Mouse (Mus musculus): ENCODE results near the gene Pard3. TPM values are rescaled to one million over a fixed set of nuclear protein-coding genes. Genes with fewer than 3 reads are reported as not detected.

Pard3 gene
- polyA plus RNA-seq, 1 experiment from 2014 or later, result 35.0 TPM

DNA sequence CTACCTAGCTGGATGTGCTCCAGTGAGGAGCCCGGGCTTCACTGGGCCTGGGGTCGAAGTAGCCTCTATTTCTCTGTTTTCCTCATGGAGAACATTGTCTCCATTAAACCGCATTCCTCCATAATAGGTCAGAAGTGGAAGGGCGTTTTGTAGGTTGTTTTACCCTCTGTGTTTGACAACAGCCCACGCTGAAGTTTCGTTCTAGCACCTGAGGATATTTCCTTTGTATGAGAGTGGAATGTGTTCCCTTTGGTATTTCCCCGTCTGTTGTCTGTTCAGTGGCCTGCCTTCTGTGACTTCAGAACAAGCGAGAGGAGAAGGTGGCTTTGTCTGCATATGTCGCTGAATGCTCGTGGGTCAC lies 1.4 kb downstream of the Pard3 start:
- peak overlapping the region; percentile 99 for H3K9ac ChIP-seq
- no peaks in the 10 kb centered on the region for H3K27me3 ChIP-seq
- no peak for ATAC-seq (ENCODE audit: low FRiP score, low read depth)
- WGBS, result 2% methylated on average over 10 of the region's 10 CpGs
- peak overlapping the region; percentile 95 for H3K4me3 ChIP-seq
- H3K36me3 ChIP-seq, result no peaks in the 10 kb centered on the region
- no peaks in the 10 kb centered on the region for H3K9me3 ChIP-seq
- H3K27ac ChIP-seq, result peak overlapping the region; percentile 98
- peaks cover 51% of the 10 kb centered on the region for H3K4me1 ChIP-seq
- H3K4me2 ChIP-seq (replicated peaks), result peak overlapping the region; percentile 74

- H3K4me3 ChIP-seq, result peak overlapping the region; percentile 95
- peak overlapping the region; percentile 99 for H3K9ac ChIP-seq
- WGBS, result 43% methylated on average over 1 of the region's 1 CpGs
- H3K4me1 ChIP-seq, result peaks cover 58% of the 10 kb centered on the region
- no peaks in the 10 kb centered on the region for H3K9me3 ChIP-seq
- no peaks in the 10 kb centered on the region for H3K36me3 ChIP-seq
- ATAC-seq (ENCODE audit: low FRiP score, low read depth), result no peak
- no peak overlapping the region for H3K27ac ChIP-seq
- H3K27me3 ChIP-seq, result no peaks in the 10 kb centered on the region
- H3K4me2 ChIP-seq (replicated peaks), result peak overlapping the region; percentile 74
These were observed 2.1 kb downstream of the Pard3 start for GRCm38 (mm10) chr8:127065791-127066190.

DNA sequence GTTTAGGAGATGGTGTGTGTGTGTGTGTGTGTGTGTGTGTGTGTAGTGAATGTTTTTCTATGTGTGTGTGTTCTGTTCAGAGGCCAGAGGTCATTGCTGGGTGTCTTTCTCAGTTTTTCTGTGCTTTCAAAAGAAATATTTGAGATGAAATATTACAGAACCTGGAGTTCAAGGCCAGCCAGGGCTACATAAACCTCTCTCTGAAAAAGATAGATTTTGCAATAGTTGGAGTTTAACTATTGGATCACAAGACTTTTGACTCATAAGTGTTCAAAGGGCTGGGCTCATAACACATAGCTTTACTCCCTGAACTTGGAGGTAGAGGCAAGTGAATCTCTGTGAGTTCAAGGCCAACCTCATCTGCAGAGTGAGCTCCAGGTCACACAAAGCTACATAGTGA lies 2.8 kb downstream of the Pard3 start:
- Histone ChIP-seq H3K9ac (no peak overlapping the region), H3K27me3 (no peaks in the 10 kb centered on the region), H3K9me3 (no peaks in the 10 kb centered on the region), H3K4me1 (peaks cover 58% of the 10 kb centered on the region), H3K27ac (no peak overlapping the region), H3K4me2 (replicated peaks) (no peak overlapping the region), H3K4me3 (no peak overlapping the region), H3K36me3 (no peaks in the 10 kb centered on the region)
- no peak for ATAC-seq (ENCODE audit: low FRiP score, low read depth)

DNA sequence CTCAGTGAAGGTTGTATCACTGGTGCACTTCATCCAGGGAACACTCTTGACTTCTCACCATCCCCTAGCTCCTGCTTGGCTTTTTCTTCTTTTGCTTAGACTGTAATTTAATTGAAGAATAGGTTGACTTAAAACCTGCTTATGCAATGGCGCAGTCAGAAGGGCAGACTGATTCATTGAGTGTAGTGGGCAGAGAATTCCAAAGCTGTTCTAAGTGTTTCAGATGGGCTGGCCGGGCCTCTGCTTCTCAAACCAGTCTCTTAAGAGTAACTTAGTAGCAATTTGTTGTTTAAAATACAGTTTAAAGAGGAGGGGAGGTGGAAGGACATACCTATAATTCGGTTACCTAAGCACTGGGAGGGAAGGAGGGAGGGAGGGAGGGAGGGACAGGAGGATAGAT lies 5.0 kb downstream of the Pard3 start:
- WGBS, result 71% methylated on average over 3 of the region's 3 CpGs
- Histone ChIP-seq H3K4me3 (no peak overlapping the region), H3K9me3 (no peaks in the 10 kb centered on the region), H3K36me3 (no peaks in the 10 kb centered on the region), H3K27me3 (no peaks in the 10 kb centered on the region), H3K4me2 (replicated peaks) (no peak overlapping the region), H3K9ac (no peak overlapping the region), H3K4me1 (peaks cover 63% of the 10 kb centered on the region), H3K27ac (no peak overlapping the region)
- ATAC-seq (ENCODE audit: low FRiP score, low read depth), result no peak

DNA sequence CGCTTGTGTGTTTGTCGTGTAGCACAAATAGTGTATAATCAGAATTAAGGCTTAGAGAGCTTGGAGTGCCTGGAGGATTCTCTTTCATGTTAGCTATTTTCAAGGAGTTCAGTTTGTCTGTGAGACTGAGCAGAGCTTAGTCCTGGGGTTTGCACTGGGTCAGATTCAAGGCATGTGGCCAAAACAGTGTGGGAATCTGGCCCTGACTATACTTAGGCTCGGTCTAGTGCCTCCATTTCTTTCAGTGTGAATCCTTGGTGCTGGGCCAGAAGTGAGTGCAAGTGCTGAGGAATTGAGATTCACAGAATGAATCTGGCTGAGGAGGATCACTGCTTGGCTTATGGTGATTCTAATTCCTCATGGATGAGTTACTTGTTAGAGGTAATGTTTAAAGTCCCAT lies 6.5 kb downstream of the Pard3 start:
- Histone ChIP-seq H3K9ac (no peak overlapping the region), H3K4me1 (peaks cover 74% of the 10 kb centered on the region), H3K27me3 (no peaks in the 10 kb centered on the region), H3K27ac (no peak overlapping the region), H3K4me2 (replicated peaks) (no peak overlapping the region), H3K4me3 (no peak overlapping the region), H3K36me3 (no peaks in the 10 kb centered on the region), H3K9me3 (no peaks in the 10 kb centered on the region)
- 58% methylated on average over 3 of the region's 3 CpGs for WGBS
- no peak for ATAC-seq (ENCODE audit: low FRiP score, low read depth)

GRCm38 (mm10) chr8:127073052-127073618 lies 9.4 kb downstream of the Pard3 start:
- no peaks in the 10 kb centered on the region for H3K9me3 ChIP-seq
- no peak overlapping the region for H3K27ac ChIP-seq
- H3K4me1 ChIP-seq, result peaks cover 58% of the 10 kb centered on the region
- H3K27me3 ChIP-seq, result no peaks in the 10 kb centered on the region
- no peak for ATAC-seq (ENCODE audit: low FRiP score, low read depth)
- 51% methylated on average over 5 of the region's 5 CpGs for WGBS
- no peaks in the 10 kb centered on the region for H3K36me3 ChIP-seq
- H3K4me3 ChIP-seq, result no peak overlapping the region
- no peak overlapping the region for H3K9ac ChIP-seq
- H3K4me2 ChIP-seq (replicated peaks), result no peak overlapping the region

DNA sequence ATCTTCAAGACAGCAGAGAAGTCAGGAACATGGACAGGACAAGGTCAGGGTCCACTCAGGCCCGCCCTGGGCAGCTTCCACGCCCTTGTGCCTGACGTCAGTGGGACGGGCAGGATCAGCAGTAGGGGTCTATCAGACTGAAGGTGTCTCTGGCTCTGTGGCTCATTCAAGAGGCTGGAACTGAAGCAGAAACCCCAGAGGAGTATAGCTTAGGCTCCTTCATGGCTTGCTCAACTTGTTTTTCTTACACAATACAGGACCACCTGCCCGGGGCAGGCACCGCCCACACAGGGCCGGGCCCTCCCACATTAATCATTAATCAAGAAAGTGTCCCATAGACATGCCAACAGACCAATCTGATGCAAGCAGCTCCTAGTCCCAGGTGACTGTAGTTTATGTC lies 12.8 kb downstream of the Pard3 start:
- Histone ChIP-seq H3K27me3 (no peaks in the 10 kb centered on the region), H3K9ac (no peak overlapping the region), H3K27ac (no peak overlapping the region), H3K4me1 (peaks cover 64% of the 10 kb centered on the region), H3K4me2 (replicated peaks) (no peak overlapping the region), H3K4me3 (no peak overlapping the region), H3K36me3 (0 out of 2 replicates have a peak, but pooled peaks cover 2% of the 10 kb centered on the region), H3K9me3 (no peaks in the 10 kb centered on the region)
- no peak for ATAC-seq (ENCODE audit: low FRiP score, low read depth)
- WGBS, result 90% methylated on average over 7 of the region's 7 CpGs

DNA sequence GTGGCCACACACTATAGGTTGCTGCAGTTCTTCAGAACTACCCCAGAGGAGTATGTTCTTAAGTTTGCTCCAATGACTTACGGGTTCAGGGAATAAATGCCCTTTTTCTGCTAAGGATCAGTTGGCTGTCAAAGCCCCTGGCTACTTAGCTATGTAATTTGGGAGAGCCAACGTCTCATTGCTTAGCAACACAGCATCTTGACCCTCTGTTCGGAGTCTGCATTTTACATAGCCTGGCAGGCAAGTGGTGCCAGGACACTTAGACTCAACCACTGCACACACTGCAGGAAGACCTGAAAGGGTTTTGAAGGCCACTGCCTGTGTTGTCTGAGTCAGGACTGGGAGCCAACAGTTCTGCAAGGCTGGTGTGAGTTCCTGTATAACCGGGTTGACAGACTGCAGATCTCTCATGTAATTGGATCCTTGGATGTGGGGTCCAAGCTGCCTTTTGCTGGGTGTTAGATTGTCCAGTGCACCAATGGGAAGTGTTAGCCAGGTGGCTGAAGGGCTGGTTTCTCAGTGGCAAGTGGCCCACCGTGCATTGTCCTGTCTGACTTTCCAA lies 15.6 kb downstream of the Pard3 start:
- H3K4me1 ChIP-seq, result peaks cover 52% of the 10 kb centered on the region
- ATAC-seq (ENCODE audit: low FRiP score, low read depth), result no peak
- no peak overlapping the region for H3K4me2 ChIP-seq (replicated peaks)
- H3K9ac ChIP-seq, result no peak overlapping the region
- H3K27me3 ChIP-seq, result no peaks in the 10 kb centered on the region
- no peak overlapping the region for H3K27ac ChIP-seq
- no peak overlapping the region for H3K4me3 ChIP-seq
- 29% methylated on average over 5 of the region's 5 CpGs for WGBS
- H3K36me3 ChIP-seq, result 0 out of 2 replicates have a peak, but pooled peaks cover 2% of the 10 kb centered on the region
- no peaks in the 10 kb centered on the region for H3K9me3 ChIP-seq

GRCm38 (mm10) chr8:127081297-127081696 lies 17.6 kb downstream of the Pard3 start:
- Histone ChIP-seq H3K36me3 (0 out of 2 replicates have a peak, but pooled peaks cover 2% of the 10 kb centered on the region), H3K4me3 (no peak overlapping the region), H3K27me3 (no peaks in the 10 kb centered on the region), H3K27ac (no peak overlapping the region), H3K4me1 (peaks cover 58% of the 10 kb centered on the region), H3K9ac (no peak overlapping the region), H3K4me2 (replicated peaks) (no peak overlapping the region), H3K9me3 (no peaks in the 10 kb centered on the region)
- 61% methylated on average over 3 of the region's 3 CpGs for WGBS
- no peak for ATAC-seq (ENCODE audit: low FRiP score, low read depth)

- Histone ChIP-seq H3K4me2 (replicated peaks) (no peak overlapping the region), H3K27ac (no peak overlapping the region), H3K36me3 (0 out of 2 replicates have a peak, but pooled peaks cover 2% of the 10 kb centered on the region), H3K4me1 (peaks cover 58% of the 10 kb centered on the region), H3K9me3 (no peaks in the 10 kb centered on the region), H3K27me3 (no peaks in the 10 kb centered on the region), H3K9ac (no peak overlapping the region), H3K4me3 (no peak overlapping the region)
- WGBS, result 78% methylated on average over 2 of the region's 2 CpGs
- no peak for ATAC-seq (ENCODE audit: low FRiP score, low read depth)
These were observed 18.8 kb downstream of the Pard3 start for GRCm38 (mm10) chr8:127082486-127082885.

- H3K9me3 ChIP-seq, result no peaks in the 10 kb centered on the region
- H3K36me3 ChIP-seq, result 0 out of 2 replicates have a peak, but pooled peaks cover 2% of the 10 kb centered on the region
- peaks cover 66% of the 10 kb centered on the region for H3K4me1 ChIP-seq
- no peak for ATAC-seq (ENCODE audit: low FRiP score, low read depth)
- no peaks in the 10 kb centered on the region for H3K27me3 ChIP-seq
- H3K4me3 ChIP-seq, result no peak overlapping the region
- no peak overlapping the region for H3K4me2 ChIP-seq (replicated peaks)
- no peak overlapping the region for H3K9ac ChIP-seq
- 89% methylated on average over 6 of the region's 6 CpGs for WGBS
- H3K27ac ChIP-seq, result no peak overlapping the region
These were observed 20.9 kb downstream of the Pard3 start for GRCm38 (mm10) chr8:127084565-127084964.

GRCm38 (mm10) chr8:127087434-127087833 lies 23.7 kb downstream of the Pard3 start:
- H3K4me2 ChIP-seq (replicated peaks), result no peak overlapping the region
- no peak for ATAC-seq (ENCODE audit: low FRiP score, low read depth)
- H3K4me1 ChIP-seq, result peaks cover 70% of the 10 kb centered on the region
- no peaks in the 10 kb centered on the region for H3K36me3 ChIP-seq
- H3K9me3 ChIP-seq, result no peaks in the 10 kb centered on the region
- H3K4me3 ChIP-seq, result no peak overlapping the region
- WGBS, result 59% methylated on average over 1 of the region's 1 CpGs
- H3K27me3 ChIP-seq, result no peaks in the 10 kb centered on the region
- H3K9ac ChIP-seq, result no peak overlapping the region
- no peak overlapping the region for H3K27ac ChIP-seq

DNA sequence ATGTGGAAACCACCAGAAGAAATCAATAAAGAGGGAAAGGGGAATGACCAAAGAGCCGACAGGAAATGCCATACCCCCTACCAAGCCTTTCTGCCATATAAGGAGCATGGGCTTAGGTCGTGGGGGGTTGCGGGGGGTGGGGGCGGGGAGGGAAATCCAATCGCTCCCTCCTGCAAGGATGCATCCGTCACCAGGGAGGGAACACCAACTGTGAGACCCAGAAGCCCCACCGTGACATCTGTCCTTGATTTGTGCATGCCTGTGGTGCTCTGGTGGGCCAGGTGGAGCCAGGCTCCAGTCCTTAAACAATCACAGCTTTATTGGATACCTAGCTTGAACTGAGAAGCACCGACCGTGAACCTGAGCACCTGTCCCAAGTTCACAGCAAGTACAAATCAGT lies 24.7 kb downstream of the Pard3 start:
- Histone ChIP-seq H3K4me1 (peaks cover 80% of the 10 kb centered on the region), H3K9me3 (no peaks in the 10 kb centered on the region), H3K27ac (no peak overlapping the region), H3K27me3 (no peaks in the 10 kb centered on the region), H3K4me2 (replicated peaks) (peak overlapping the region; percentile 48), H3K9ac (no peak overlapping the region), H3K36me3 (no peaks in the 10 kb centered on the region), H3K4me3 (no peak overlapping the region)
- ATAC-seq (ENCODE audit: low FRiP score, low read depth), result peak; percentile 75
- WGBS, result 5% methylated on average over 9 of the region's 9 CpGs
